Mouse (Mus musculus): ENCODE data around the gene Gm527.

- TF ChIP-seq CTCF (IDR thresholded peaks at IDR 0.05; ENCODE audit: insufficient read depth, low read depth, low read length), result no peak
- no peak for TF ChIP-seq POLR2A (IDR thresholded peaks at IDR 0.05; ENCODE audit: insufficient read depth, low read depth, low read length)
Observed at GRCm38 (mm10) chr12:64902506-64902905, 15.2 kb upstream of the Gm527 start.

Data from olfactory bulb, adult 2 months (tissue).